Mouse (Mus musculus) neural tube, embryonic 14.5 days (tissue): Measurements from ENCODE around the gene Vmn2r67. TPM values are rescaled to one million over a fixed set of nuclear protein-coding genes. Genes with fewer than 3 reads are reported as not detected.
"Not testable (repeated sequence)": the region's sequence is repeated elsewhere in the genome, so short reads cannot be mapped to it uniquely, and the experiment has no call there.

ENCODE experiments used
- ATAC-seq: fragments of 200-750 bp; cut with Nextera tagmentation; 2 replicates; pipeline ENCODE4 v1.8.0; 2017; ENCODE audit warnings: low read depth, mild to moderate bottlenecking, moderate TSS enrichment, moderate library complexity
- H3K27ac ChIP-seq: fragments of 300-500 bp; sonication (generic); 2 replicates; pipeline ENCODE4 v1.5.1; 2014; ENCODE audit warnings: low read depth, mild to moderate bottlenecking, control low read depth, low read length, moderate library complexity, mixed read lengths
- H3K27me3 ChIP-seq: fragments of 300-500 bp; sonication (generic); 2 replicates; pipeline ENCODE4 v1.6.1; 2014; ENCODE audit warnings: low read length; ENCODE audit not compliant: control insufficient read depth, insufficient read depth
- H3K36me3 ChIP-seq: fragments of 300-500 bp; sonication (generic); 2 replicates; pipeline ENCODE4 v1.6.1; 2014; ENCODE audit warnings: low read length, mixed read lengths; ENCODE audit not compliant: control insufficient read depth, insufficient read depth
- H3K4me1 ChIP-seq: fragments of 300-500 bp; sonication (generic); 2 replicates; pipeline ENCODE4 v1.6.1; 2014; ENCODE audit warnings: low read length; ENCODE audit not compliant: control insufficient read depth, insufficient read depth
- H3K4me2 ChIP-seq: fragments of 300-500 bp; sonication (generic); 2 replicates; pipeline ENCODE4 v1.6.1; 2014; ENCODE audit warnings: mild to moderate bottlenecking, low read depth, low read length, control low read depth
- H3K4me3 ChIP-seq: fragments of 300-500 bp; sonication (generic); 2 replicates; pipeline ENCODE4 v1.5.1; 2014; ENCODE audit warnings: low read depth, low read length, control low read depth, mixed read lengths
- H3K9ac ChIP-seq: fragments of 300-500 bp; sonication (generic); replicated peaks from 2 replicates; pipeline ENCODE4 v1.6.1; 2014; ENCODE audit warnings: low read depth, mild to moderate bottlenecking, control low read depth, low read length, mixed read lengths
- H3K9me3 ChIP-seq: fragments of 300-500 bp; sonication (generic); 2 replicates; pipeline ENCODE4 v1.6.1; 2016; ENCODE audit warnings: low read length; ENCODE audit not compliant: control insufficient read depth
- WGBS: fragments of 180-500 bp; shearing (Covaris S2); extraction: QIAGEN DNeasy Blood & Tissue Kit; methylation state at CpG from one replicate; pipeline ENCODE4 v1.1.7; 2014; 5-methylcytosine and 5-hydroxymethylcytosine counted together
- polyA plus RNA-seq: library from polyadenylated mRNA; unstranded; fragments of >200 nt; fragmentation: Nextera tagmentation; extraction: Ambion mirVana; gene quantifications from 2 replicates; pipeline ENCODE4 v1.2.1, GENCODE M21; 2014

Vmn2r67 gene
- polyA plus RNA-seq = not detected in 2 replicates

- Histone ChIP-seq H3K36me3 (no peaks in the 10 kb centered on the region), H3K27me3 (no peaks in the 10 kb centered on the region), H3K27ac (no peak within 1 kb of the TSS), H3K4me1 (no peaks in the 10 kb centered on the region), H3K4me2 (no peak within 1 kb of the TSS), H3K4me3 (no peak within 1 kb of the TSS), H3K9ac (no peak within 1 kb of the TSS), H3K9me3 (no peaks in the 10 kb centered on the region)
- no peak for ATAC-seq
- 85% methylated on average over 3 of the region's 3 CpGs for WGBS
Measured at GRCm38 (mm10) chr7:85155898-85156297, at the start of gene Vmn2r67. Gene Vmn2r67, minus strand, starts transcription at chr7:85155998.

GRCm38 (mm10) chr7:85104531-85104930 is 51.3 kb downstream of the Vmn2r67 start:
- not testable (repeated sequence) for H3K36me3 ChIP-seq, H3K4me3 ChIP-seq, H3K4me1 ChIP-seq, H3K9me3 ChIP-seq, ATAC-seq, H3K4me2 ChIP-seq, H3K27ac ChIP-seq, H3K9ac ChIP-seq, H3K27me3 ChIP-seq
- WGBS = 56% methylated on average over 2 of the region's 2 CpGs

Other genes with a start within 250 kb of the Vmn2r67 start
- not detected in 2 replicates for gene Vmn2r65, start 191.9 kb downstream of the Vmn2r67 start, polyA plus RNA-seq
- gene Vmn2r66, start 143.7 kb downstream of the Vmn2r67 start, polyA plus RNA-seq = not detected in 2 replicates
- gene Vmn2r68, start 81.8 kb upstream of the Vmn2r67 start, polyA plus RNA-seq = not detected in 2 replicates